Mouse (Mus musculus) layer of hippocampus, postnatal 10 days (tissue): ENCODE measurements at regions not wholly inside any gene's neighbourhood (a gene's known extent, or its start where the extent isn't known, plus 50 kb on each side); places are given as distances from the start of the nearest gene placed in this dataset.

ENCODE experiments used
- DNase-seq, 2 experiments: peaks; one replicate each; pipeline ENCODE4 v3.0.0; 2021; ENCODE audit warnings: low spot score in 2 of 2

DNA sequence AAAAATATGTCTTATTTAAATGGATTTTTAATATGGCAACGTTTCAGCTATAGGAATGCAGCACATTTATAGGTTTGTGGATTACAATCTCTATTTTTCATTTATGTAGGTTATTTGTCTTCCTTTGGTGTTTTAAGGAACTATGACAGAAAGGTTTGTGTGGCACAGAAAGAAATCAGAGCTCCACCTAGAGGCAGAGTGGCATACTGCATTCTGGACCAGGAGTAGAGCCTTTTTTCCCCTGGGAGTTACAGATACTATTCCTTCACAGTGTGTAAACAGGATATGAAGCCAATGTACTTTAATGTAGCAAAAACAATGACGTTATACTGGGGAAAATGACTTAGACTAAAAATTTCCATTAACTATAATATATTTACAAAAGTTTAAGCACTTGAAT lies 94.9 kb upstream of the St8sia4 start:
- peak; percentile 67 to 73 for DNase-seq

DNA sequence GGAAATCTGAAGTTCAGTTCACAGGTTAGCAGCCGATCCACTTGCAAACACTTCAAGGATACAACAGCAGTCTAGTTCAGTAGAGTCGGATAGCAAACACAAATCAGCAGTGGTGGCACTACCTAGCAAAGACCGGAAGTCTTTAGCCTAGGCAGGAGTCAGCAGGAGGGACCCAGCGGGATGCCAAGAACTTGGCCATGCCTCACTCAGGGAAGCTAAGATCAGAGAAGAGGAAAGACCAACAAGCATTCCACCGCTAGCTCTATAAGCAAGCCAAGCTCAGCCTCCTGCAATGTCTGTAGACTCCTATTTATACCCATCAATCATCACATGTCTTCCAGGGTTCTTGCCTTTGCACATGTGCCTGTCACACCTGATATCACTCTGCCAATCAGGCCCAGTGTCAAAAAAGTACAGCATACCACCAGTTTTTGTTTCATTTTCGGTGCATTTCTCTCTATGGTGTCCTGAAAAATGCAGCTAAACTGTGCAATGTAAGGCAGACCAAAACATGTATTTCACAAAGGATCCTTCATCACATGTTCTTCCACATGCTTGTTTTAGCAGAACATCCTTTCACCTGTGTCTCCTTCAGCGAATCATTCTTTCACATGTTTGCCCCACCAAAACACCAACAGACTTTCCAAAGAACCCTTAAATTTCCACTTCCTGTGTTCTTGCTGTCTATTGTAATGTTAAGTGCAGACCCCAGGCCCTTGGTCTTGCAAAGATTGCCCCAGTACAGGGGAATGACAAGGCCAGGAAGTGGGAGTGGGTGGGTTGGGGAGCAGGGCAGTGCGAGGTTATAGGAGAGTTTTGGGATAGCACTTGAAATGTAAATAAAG lies 86.9 kb upstream of the St8sia4 start:
- no peak for DNase-seq

DNA sequence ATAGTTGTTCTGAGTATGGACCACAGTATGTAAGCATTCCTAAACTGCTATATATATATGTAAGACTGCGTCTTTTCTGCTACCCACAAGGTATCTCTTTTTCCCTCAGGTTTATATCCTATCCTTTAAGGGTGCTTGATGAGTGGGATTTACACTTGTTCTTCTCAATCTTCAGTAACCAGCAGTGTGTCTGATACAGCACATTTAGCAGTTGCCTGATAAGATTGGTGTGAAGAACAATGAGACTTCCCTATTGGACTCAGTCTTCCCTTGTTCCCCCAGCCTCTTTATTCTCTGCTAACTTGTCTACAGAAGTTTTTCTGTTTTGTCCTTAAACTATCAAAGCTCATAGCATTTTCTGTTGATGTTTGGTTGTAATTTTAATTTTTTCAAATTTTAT lies 86.1 kb upstream of the St8sia4 start:
- DNase-seq, result no peak

DNA sequence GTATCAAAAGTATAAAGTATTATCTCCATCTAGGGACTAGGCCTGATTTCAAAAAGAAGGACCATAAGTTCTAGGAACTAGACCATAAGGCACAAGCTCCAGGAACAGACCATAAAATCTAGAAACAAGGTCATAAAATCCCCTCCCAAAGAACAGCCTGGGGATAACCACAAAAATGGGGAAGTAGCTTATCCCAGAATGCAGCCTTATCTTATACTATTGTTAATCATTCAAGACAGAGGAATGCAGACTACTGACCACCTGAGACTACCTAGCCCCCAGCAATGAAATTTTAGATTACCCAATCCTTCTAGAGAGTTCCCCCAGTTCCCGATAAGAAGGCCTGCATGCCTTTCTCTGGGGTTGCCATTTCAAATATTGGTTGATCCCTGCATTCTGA lies 81.6 kb upstream of the St8sia4 start:
- no peak for DNase-seq

DNA sequence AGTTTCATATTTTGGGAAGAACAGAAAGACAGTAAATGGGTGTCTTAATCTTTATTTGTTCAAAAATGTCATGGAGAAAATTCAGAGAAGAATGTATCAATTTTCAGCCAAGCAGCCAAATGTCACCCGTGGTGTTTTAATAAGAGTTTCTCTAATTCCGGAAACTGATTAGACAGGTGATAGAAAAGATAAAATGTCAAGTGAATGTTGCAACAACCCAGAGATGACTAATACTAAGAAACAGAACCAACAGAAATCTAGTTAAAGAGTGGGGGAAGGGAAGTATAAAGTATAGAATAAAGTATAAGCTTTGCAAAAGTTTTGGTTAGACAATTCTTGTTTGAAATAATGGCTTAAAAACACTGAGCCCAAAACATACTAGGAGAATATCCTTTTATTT lies 79.9 kb upstream of the St8sia4 start:
- DNase-seq, result no peak

DNA sequence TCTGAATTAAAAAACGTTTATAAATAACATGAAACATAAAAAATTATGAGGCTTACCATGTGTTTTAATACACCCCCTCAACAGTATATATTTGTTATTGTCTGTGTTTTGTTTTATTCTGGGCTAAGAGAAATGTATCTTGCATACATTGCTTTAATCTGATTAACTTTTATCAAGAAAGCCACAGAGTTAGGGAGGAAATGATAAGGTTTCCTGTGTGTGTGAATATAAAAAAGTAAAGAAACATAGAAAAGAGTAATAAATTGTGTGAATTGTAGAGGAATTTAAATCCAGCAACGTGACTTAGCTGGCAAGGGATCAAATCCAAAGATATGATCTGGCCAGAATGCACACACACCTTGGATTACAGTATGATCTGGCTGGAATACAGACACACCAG lies 77.1 kb upstream of the St8sia4 start:
- DNase-seq, result no peak

DNA sequence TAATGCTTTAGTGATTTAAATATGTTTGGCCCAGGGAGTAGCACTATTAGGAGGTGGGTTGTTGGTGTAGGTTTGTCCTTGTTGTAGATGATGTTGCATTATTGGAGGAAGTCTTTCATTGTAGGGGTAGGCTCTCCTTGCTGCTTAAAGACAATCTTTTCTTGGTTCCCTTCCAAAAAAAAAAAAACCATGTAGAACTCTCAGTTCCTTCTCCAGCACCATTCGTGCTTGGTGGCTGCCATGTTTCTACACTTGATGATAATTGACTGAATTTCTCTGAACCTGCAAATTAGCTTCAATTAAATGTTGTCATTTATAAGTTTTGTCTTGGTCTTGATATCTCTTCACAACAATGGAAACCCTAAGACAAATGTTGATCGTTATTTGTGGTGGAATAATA lies 76.0 kb upstream of the St8sia4 start:
- no peak for DNase-seq

DNA sequence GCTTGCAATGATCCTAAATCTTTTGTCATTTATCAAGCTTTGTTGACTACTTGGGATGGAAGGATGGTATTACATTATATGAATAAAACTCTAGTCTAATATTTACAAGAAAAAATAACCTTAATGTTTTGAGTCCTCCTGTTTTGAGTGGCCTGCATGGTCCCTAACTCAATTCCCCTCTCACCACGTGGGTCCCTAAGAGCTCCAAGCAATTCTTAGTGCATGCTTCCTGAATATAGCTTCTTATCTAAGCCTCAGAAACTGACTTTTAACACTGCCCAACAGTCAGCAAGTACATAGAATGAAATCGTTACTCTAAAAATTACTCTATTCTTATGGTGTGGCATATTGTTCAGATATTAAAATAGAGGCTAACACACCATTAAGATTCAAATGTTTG lies 52.1 kb upstream of the St8sia4 start:
- DNase-seq, result no peak

DNA sequence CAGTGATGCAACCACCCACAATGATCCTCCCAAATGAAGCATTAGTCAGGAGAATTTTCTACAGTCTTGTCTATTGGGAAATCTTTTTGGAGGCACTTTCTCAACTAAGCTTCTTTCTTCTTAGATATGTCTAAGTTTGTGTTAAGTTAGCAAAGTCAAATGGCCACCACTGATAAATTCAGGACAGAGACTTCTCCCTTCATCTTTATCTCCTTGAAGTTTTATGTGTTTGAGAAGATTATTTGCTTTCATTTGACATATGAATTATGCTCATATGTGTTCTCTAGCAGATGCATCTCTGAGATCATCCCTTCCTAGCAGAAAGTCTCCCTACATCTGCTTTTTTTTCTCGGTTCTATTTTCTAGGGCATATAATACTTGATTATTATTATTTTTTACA lies 51.4 kb upstream of the St8sia4 start:
- no peak for DNase-seq
